Mouse (Mus musculus): ENCODE measurements at regions not wholly inside any gene's neighbourhood (a gene's known extent, or its start where the extent isn't known, plus 50 kb on each side); places are given as distances from the start of the nearest gene placed in this dataset.

GRCm38 (mm10) chr8:115506741-115507140 lies 200.9 kb downstream of the Maf start:
- no peak overlapping the region for H3K27ac ChIP-seq
- 79% methylated on average over 10 of the region's 10 CpGs for WGBS

GRCm38 (mm10) chr8:115496016-115496415 lies 211.6 kb downstream of the Maf start:
- Histone ChIP-seq H3K9me3 (no peaks in the 10 kb centered on the region), H3K27me3 (ENCODE audit: insufficient read depth, poor library complexity, severe bottlenecking) (0 out of 2 replicates have a peak, but pooled peaks cover 4% of the 10 kb centered on the region), H3K36me3 (no peaks in the 10 kb centered on the region), H3K27ac (no peak overlapping the region), H3K4me3 (no peak overlapping the region), H3K4me1 (no peaks in the 10 kb centered on the region)
- DNase-seq (ENCODE audit: low spot score): no peak
- 74% methylated on average over 1 of the region's 1 CpGs for WGBS

More at GRCm38 (mm10) chr8:115506741-115507140, 200.9 kb downstream of the Maf start:
- H3K9me3 ChIP-seq: no peaks in the 10 kb centered on the region
- no peak for DNase-seq (ENCODE audit: low spot score)
- H3K4me3 ChIP-seq: no peak overlapping the region
- H3K36me3 ChIP-seq: no peaks in the 10 kb centered on the region
- H3K27me3 ChIP-seq (ENCODE audit: insufficient read depth, poor library complexity, severe bottlenecking): no peaks in the 10 kb centered on the region
- no peaks in the 10 kb centered on the region for H3K4me1 ChIP-seq

- 86% methylated on average over 8 of the region's 8 CpGs for WGBS
- no peak overlapping the region for H3K27ac ChIP-seq
- H3K27me3 ChIP-seq (ENCODE audit: insufficient read depth, poor library complexity, severe bottlenecking): 0 out of 2 replicates have a peak, but pooled peaks cover 4% of the 10 kb centered on the region
- DNase-seq (ENCODE audit: low spot score): no peak
- H3K4me1 ChIP-seq: no peaks in the 10 kb centered on the region
- no peak overlapping the region for H3K4me3 ChIP-seq
- no peaks in the 10 kb centered on the region for H3K9me3 ChIP-seq
- no peaks in the 10 kb centered on the region for H3K36me3 ChIP-seq
Measured at GRCm38 (mm10) chr8:115494353-115494752, 213.2 kb downstream of the Maf start.

GRCm38 (mm10) chr8:115486904-115487303 lies 220.7 kb downstream of the Maf start:
- 36% methylated on average over 3 of the region's 3 CpGs for WGBS
- H3K4me1 ChIP-seq: peaks cover 11% of the 10 kb centered on the region
- H3K27me3 ChIP-seq (ENCODE audit: insufficient read depth, poor library complexity, severe bottlenecking): no peaks in the 10 kb centered on the region
- no peak for DNase-seq (ENCODE audit: low spot score)
- no peak overlapping the region for H3K27ac ChIP-seq
- no peak overlapping the region for H3K4me3 ChIP-seq
- H3K9me3 ChIP-seq: no peaks in the 10 kb centered on the region
- no peaks in the 10 kb centered on the region for H3K36me3 ChIP-seq

GRCm38 (mm10) chr8:115481136-115481535 lies 226.5 kb downstream of the Maf start:
- Histone ChIP-seq H3K4me3 (no peak overlapping the region), H3K36me3 (no peaks in the 10 kb centered on the region), H3K27ac (no peak overlapping the region), H3K27me3 (ENCODE audit: insufficient read depth, poor library complexity, severe bottlenecking) (no peaks in the 10 kb centered on the region), H3K4me1 (peaks cover 27% of the 10 kb centered on the region), H3K9me3 (no peaks in the 10 kb centered on the region)
- WGBS: 63% methylated on average over 7 of the region's 7 CpGs
- DNase-seq (ENCODE audit: low spot score): no peak

- 43% methylated on average over 11 of the region's 11 CpGs for WGBS
- Histone ChIP-seq H3K27ac (0 out of 2 replicates have a peak overlapping the region, but pooled peaks have one; percentile 1), H3K4me1 (peaks cover 27% of the 10 kb centered on the region), H3K4me3 (no peak overlapping the region), H3K9me3 (no peaks in the 10 kb centered on the region), H3K27me3 (ENCODE audit: insufficient read depth, poor library complexity, severe bottlenecking) (no peaks in the 10 kb centered on the region), H3K36me3 (no peaks in the 10 kb centered on the region)
- DNase-seq (ENCODE audit: low spot score): no peak
Measured at GRCm38 (mm10) chr8:115478406-115479060, 229.1 kb downstream of the Maf start.

- H3K4me3 ChIP-seq: no peak overlapping the region
- WGBS: 81% methylated on average over 9 of the region's 9 CpGs
- H3K4me1 ChIP-seq: peaks cover 24% of the 10 kb centered on the region
Measured at GRCm38 (mm10) chr8:115476071-115476470, 231.5 kb downstream of the Maf start.

GRCm38 (mm10) chr8:115475156-115475555 lies 232.4 kb downstream of the Maf start:
- no peaks in the 10 kb centered on the region for H3K27me3 ChIP-seq (ENCODE audit: insufficient read depth, poor library complexity, severe bottlenecking)
- no peak overlapping the region for H3K4me3 ChIP-seq
- H3K27ac ChIP-seq: no peak overlapping the region
- no peak for DNase-seq (ENCODE audit: low spot score)
- H3K9me3 ChIP-seq: no peaks in the 10 kb centered on the region
- H3K4me1 ChIP-seq: peaks cover 15% of the 10 kb centered on the region
- 80% methylated on average over 10 of the region's 10 CpGs for WGBS
- H3K36me3 ChIP-seq: no peaks in the 10 kb centered on the region

More at GRCm38 (mm10) chr8:115476071-115476470, 231.5 kb downstream of the Maf start:
- H3K9me3 ChIP-seq: no peaks in the 10 kb centered on the region
- no peaks in the 10 kb centered on the region for H3K27me3 ChIP-seq (ENCODE audit: insufficient read depth, poor library complexity, severe bottlenecking)
- no peaks in the 10 kb centered on the region for H3K36me3 ChIP-seq
- H3K27ac ChIP-seq: no peak overlapping the region
- DNase-seq (ENCODE audit: low spot score): no peak

GRCm38 (mm10) chr8:115473974-115474373 lies 233.6 kb downstream of the Maf start:
- H3K27ac ChIP-seq: no peak overlapping the region
- H3K4me3 ChIP-seq: 0 out of 2 replicates have a peak overlapping the region, but pooled peaks have one; percentile 24
- DNase-seq (ENCODE audit: low spot score): no peak
- no peaks in the 10 kb centered on the region for H3K9me3 ChIP-seq
- no peaks in the 10 kb centered on the region for H3K36me3 ChIP-seq
- WGBS: 58% methylated on average over 8 of the region's 8 CpGs
- peaks cover 11% of the 10 kb centered on the region for H3K4me1 ChIP-seq
- no peaks in the 10 kb centered on the region for H3K27me3 ChIP-seq (ENCODE audit: insufficient read depth, poor library complexity, severe bottlenecking)

GRCm38 (mm10) chr8:115466553-115466952 lies 241.0 kb downstream of the Maf start:
- H3K9me3 ChIP-seq: no peaks in the 10 kb centered on the region
- no peak for DNase-seq (ENCODE audit: low spot score)
- H3K27ac ChIP-seq: no peak overlapping the region
- 38% methylated on average over 9 of the region's 9 CpGs for WGBS
- no peaks in the 10 kb centered on the region for H3K4me1 ChIP-seq
- no peak overlapping the region for H3K4me3 ChIP-seq
- H3K27me3 ChIP-seq (ENCODE audit: insufficient read depth, poor library complexity, severe bottlenecking): no peaks in the 10 kb centered on the region
- no peaks in the 10 kb centered on the region for H3K36me3 ChIP-seq

GRCm38 (mm10) chr8:115466122-115466521 lies 241.5 kb downstream of the Maf start:
- no peak for DNase-seq (ENCODE audit: low spot score)

GRCm38 (mm10) chr8:115462657-115463056 lies 244.9 kb downstream of the Maf start:
- Histone ChIP-seq H3K27me3 (ENCODE audit: insufficient read depth, poor library complexity, severe bottlenecking) (peaks cover 10% of the 10 kb centered on the region), H3K27ac (no peak overlapping the region), H3K4me3 (no peak overlapping the region), H3K9me3 (no peaks in the 10 kb centered on the region), H3K4me1 (no peaks in the 10 kb centered on the region), H3K36me3 (no peaks in the 10 kb centered on the region)
- 71% methylated on average over 6 of the region's 6 CpGs for WGBS
- no peak for DNase-seq (ENCODE audit: low spot score)

More at GRCm38 (mm10) chr8:115466122-115466521, 241.5 kb downstream of the Maf start:
- no peaks in the 10 kb centered on the region for H3K36me3 ChIP-seq
- no peaks in the 10 kb centered on the region for H3K9me3 ChIP-seq
- no peak overlapping the region for H3K4me3 ChIP-seq
- H3K27me3 ChIP-seq (ENCODE audit: insufficient read depth, poor library complexity, severe bottlenecking): no peaks in the 10 kb centered on the region
- no peaks in the 10 kb centered on the region for H3K4me1 ChIP-seq
- 81% methylated on average over 7 of the region's 7 CpGs for WGBS
- no peak overlapping the region for H3K27ac ChIP-seq

GRCm38 (mm10) chr8:115458119-115458518 lies 249.5 kb downstream of the Maf start:
- 58% methylated on average over 3 of the region's 3 CpGs for WGBS
- H3K36me3 ChIP-seq: no peaks in the 10 kb centered on the region
- H3K27ac ChIP-seq: no peak overlapping the region
- no peaks in the 10 kb centered on the region for H3K9me3 ChIP-seq
- H3K4me3 ChIP-seq: no peak overlapping the region
- no peak for DNase-seq (ENCODE audit: low spot score)
- peaks cover 5% of the 10 kb centered on the region; the same call in 1 of the 2 replicates for H3K4me1 ChIP-seq
- peaks cover 10% of the 10 kb centered on the region for H3K27me3 ChIP-seq (ENCODE audit: insufficient read depth, poor library complexity, severe bottlenecking)

Data from heart, embryonic 10.5 days (tissue).